Mouse (Mus musculus): ENCODE data around the gene Dyrk3. TPM values are rescaled to one million over a fixed set of nuclear protein-coding genes. Genes with fewer than 3 reads are reported as not detected.

Dyrk3 gene
- polyA plus RNA-seq (2014; fragmentation: Nextera tagmentation; extraction: Ambion mirVana) = 19.2 and 19.4 TPM in 2 replicates

GRCm38 (mm10) chr1:131138191-131139016, at the start of gene Dyrk3:
Dyrk3 (minus strand) TSS chr1:131138340.
- peak; percentile 97 for DNase-seq (ENCODE audit: low spot score)
- peak; percentile 98 for ATAC-seq
- 0 out of 2 replicates have a peak, but pooled peaks cover 3% of the 10 kb centered on the region for H3K36me3 ChIP-seq (ENCODE audit: control insufficient read depth, insufficient read depth, low read length)
- no peaks in the 10 kb centered on the region for H3K27me3 ChIP-seq (replicated peaks; ENCODE audit: control insufficient read depth, insufficient read depth, low read length)
- H3K9me3 ChIP-seq (replicated peaks; ENCODE audit: control insufficient read depth, low read length) = no peaks in the 10 kb centered on the region
- H3K27ac ChIP-seq (ENCODE audit: low read depth, low read length) = peak within 1 kb of the TSS; percentile 79
- peaks cover 31% of the 10 kb centered on the region for H3K4me1 ChIP-seq (ENCODE audit: control insufficient read depth, insufficient read depth, low read length)
- peak within 1 kb of the TSS; percentile 70 for H3K4me3 ChIP-seq (ENCODE audit: low read depth, low read length)
- peak within 1 kb of the TSS; percentile 51 for H3K4me2 ChIP-seq (ENCODE audit: low read length)
- H3K9ac ChIP-seq (ENCODE audit: low read length) = peak within 1 kb of the TSS; percentile 78
- 6% methylated on average over 49 of the region's 49 CpGs for WGBS

- Histone ChIP-seq H3K36me3 (ENCODE audit: control insufficient read depth, insufficient read depth, low read length) (no peaks in the 10 kb centered on the region), H3K4me1 (ENCODE audit: control insufficient read depth, insufficient read depth, low read length) (no peaks in the 10 kb centered on the region), H3K4me2 (ENCODE audit: low read length) (no peak overlapping the region), H3K27ac (ENCODE audit: low read depth, low read length) (no peak overlapping the region), H3K9me3 (replicated peaks; ENCODE audit: control insufficient read depth, low read length) (no peaks in the 10 kb centered on the region), H3K4me3 (ENCODE audit: low read depth, low read length) (no peak overlapping the region), H3K27me3 (replicated peaks; ENCODE audit: control insufficient read depth, insufficient read depth, low read length) (no peaks in the 10 kb centered on the region), H3K9ac (ENCODE audit: low read length) (no peak overlapping the region)
- DNase-seq (ENCODE audit: low spot score) (no peak), ATAC-seq (no peak)
- 92% methylated on average over 5 of the region's 5 CpGs for WGBS
These were observed 49.7 kb upstream of the Dyrk3 start for GRCm38 (mm10) chr1:131187856-131188255.

- Histone ChIP-seq H3K4me2 (ENCODE audit: low read length) (no peak overlapping the region), H3K4me1 (ENCODE audit: control insufficient read depth, insufficient read depth, low read length) (no peaks in the 10 kb centered on the region), H3K4me3 (ENCODE audit: low read depth, low read length) (no peak overlapping the region), H3K9ac (ENCODE audit: low read length) (no peak overlapping the region), H3K9me3 (replicated peaks; ENCODE audit: control insufficient read depth, low read length) (no peaks in the 10 kb centered on the region), H3K36me3 (ENCODE audit: control insufficient read depth, insufficient read depth, low read length) (no peaks in the 10 kb centered on the region), H3K27me3 (replicated peaks; ENCODE audit: control insufficient read depth, insufficient read depth, low read length) (no peaks in the 10 kb centered on the region), H3K27ac (ENCODE audit: low read depth, low read length) (no peak overlapping the region)
- WGBS = 79% methylated on average over 6 of the region's 6 CpGs
- no peak for ATAC-seq
- DNase-seq (ENCODE audit: low spot score) = no peak
These were observed 48.9 kb upstream of the Dyrk3 start for GRCm38 (mm10) chr1:131186995-131187394.

- Histone ChIP-seq H3K9me3 (replicated peaks; ENCODE audit: control insufficient read depth, low read length) (no peaks in the 10 kb centered on the region), H3K27ac (ENCODE audit: low read depth, low read length) (no peak overlapping the region), H3K36me3 (ENCODE audit: control insufficient read depth, insufficient read depth, low read length) (peaks cover 2% of the 10 kb centered on the region; the same call in 1 of the 2 replicates), H3K4me3 (ENCODE audit: low read depth, low read length) (no peak overlapping the region), H3K4me1 (ENCODE audit: control insufficient read depth, insufficient read depth, low read length) (no peaks in the 10 kb centered on the region), H3K27me3 (replicated peaks; ENCODE audit: control insufficient read depth, insufficient read depth, low read length) (no peaks in the 10 kb centered on the region), H3K4me2 (ENCODE audit: low read length) (no peak overlapping the region), H3K9ac (ENCODE audit: low read length) (no peak overlapping the region)
- no peak for DNase-seq (ENCODE audit: low spot score)
- no peak for ATAC-seq
- WGBS = 91% methylated on average over 13 of the region's 13 CpGs
These were observed 47.8 kb upstream of the Dyrk3 start for GRCm38 (mm10) chr1:131185821-131186506.

GRCm38 (mm10) chr1:131184956-131185660, 47.0 kb upstream of the Dyrk3 start:
- H3K4me3 ChIP-seq (ENCODE audit: low read depth, low read length) = no peak overlapping the region
- no peak for ATAC-seq
- no peaks in the 10 kb centered on the region for H3K4me1 ChIP-seq (ENCODE audit: control insufficient read depth, insufficient read depth, low read length)
- H3K27ac ChIP-seq (ENCODE audit: low read depth, low read length) = no peak overlapping the region
- peaks cover 9% of the 10 kb centered on the region; the same call in 1 of the 2 replicates for H3K36me3 ChIP-seq (ENCODE audit: control insufficient read depth, insufficient read depth, low read length)
- no peak for DNase-seq (ENCODE audit: low spot score)
- 87% methylated on average over 8 of the region's 8 CpGs for WGBS
- H3K27me3 ChIP-seq (replicated peaks; ENCODE audit: control insufficient read depth, insufficient read depth, low read length) = no peaks in the 10 kb centered on the region
- no peaks in the 10 kb centered on the region for H3K9me3 ChIP-seq (replicated peaks; ENCODE audit: control insufficient read depth, low read length)
- no peak overlapping the region for H3K9ac ChIP-seq (ENCODE audit: low read length)
- H3K4me2 ChIP-seq (ENCODE audit: low read length) = no peak overlapping the region

GRCm38 (mm10) chr1:131184253-131184955, 46.3 kb upstream of the Dyrk3 start:
- WGBS = 87% methylated on average over 9 of the region's 9 CpGs
- H3K4me3 ChIP-seq (ENCODE audit: low read depth, low read length) = no peak overlapping the region
- no peak overlapping the region for H3K9ac ChIP-seq (ENCODE audit: low read length)
- H3K36me3 ChIP-seq (ENCODE audit: control insufficient read depth, insufficient read depth, low read length) = peaks cover 15% of the 10 kb centered on the region
- no peaks in the 10 kb centered on the region for H3K27me3 ChIP-seq (replicated peaks; ENCODE audit: control insufficient read depth, insufficient read depth, low read length)
- H3K9me3 ChIP-seq (replicated peaks; ENCODE audit: control insufficient read depth, low read length) = no peaks in the 10 kb centered on the region
- no peak overlapping the region for H3K27ac ChIP-seq (ENCODE audit: low read depth, low read length)
- H3K4me1 ChIP-seq (ENCODE audit: control insufficient read depth, insufficient read depth, low read length) = no peaks in the 10 kb centered on the region
- no peak for ATAC-seq
- H3K4me2 ChIP-seq (ENCODE audit: low read length) = no peak overlapping the region
- no peak for DNase-seq (ENCODE audit: low spot score)

- Histone ChIP-seq H3K4me1 (ENCODE audit: control insufficient read depth, insufficient read depth, low read length) (no peaks in the 10 kb centered on the region), H3K27me3 (replicated peaks; ENCODE audit: control insufficient read depth, insufficient read depth, low read length) (no peaks in the 10 kb centered on the region), H3K36me3 (ENCODE audit: control insufficient read depth, insufficient read depth, low read length) (peaks cover 19% of the 10 kb centered on the region), H3K9me3 (replicated peaks; ENCODE audit: control insufficient read depth, low read length) (no peaks in the 10 kb centered on the region), H3K9ac (ENCODE audit: low read length) (no peak overlapping the region), H3K4me3 (ENCODE audit: low read depth, low read length) (no peak overlapping the region), H3K27ac (ENCODE audit: low read depth, low read length) (no peak overlapping the region), H3K4me2 (ENCODE audit: low read length) (no peak overlapping the region)
- 82% methylated on average over 7 of the region's 7 CpGs for WGBS
- ATAC-seq (no peak), DNase-seq (ENCODE audit: low spot score) (no peak)
These were observed 45.1 kb upstream of the Dyrk3 start for GRCm38 (mm10) chr1:131183201-131183600.

- H3K36me3 ChIP-seq (ENCODE audit: control insufficient read depth, insufficient read depth, low read length) = peaks cover 33% of the 10 kb centered on the region
- no peaks in the 10 kb centered on the region for H3K4me1 ChIP-seq (ENCODE audit: control insufficient read depth, insufficient read depth, low read length)
- DNase-seq (ENCODE audit: low spot score) (peak; percentile 84), ATAC-seq (peak; percentile 70)
- H3K27me3 ChIP-seq (replicated peaks; ENCODE audit: control insufficient read depth, insufficient read depth, low read length) = no peaks in the 10 kb centered on the region
- H3K4me3 ChIP-seq (ENCODE audit: low read depth, low read length) = no peak overlapping the region
- no peak overlapping the region for H3K4me2 ChIP-seq (ENCODE audit: low read length)
- H3K27ac ChIP-seq (ENCODE audit: low read depth, low read length) = no peak overlapping the region
- no peaks in the 10 kb centered on the region for H3K9me3 ChIP-seq (replicated peaks; ENCODE audit: control insufficient read depth, low read length)
- H3K9ac ChIP-seq (ENCODE audit: low read length) = no peak overlapping the region
- WGBS = 69% methylated on average over 9 of the region's 9 CpGs
These were observed 43.7 kb upstream of the Dyrk3 start for GRCm38 (mm10) chr1:131181642-131182527.
